Mouse (Mus musculus): ENCODE data around the gene Emsy. TPM values are rescaled to one million over a fixed set of nuclear protein-coding genes. Genes with fewer than 3 reads are reported as not detected.

Emsy gene
- polyA plus RNA-seq, 1 experiment from 2014 or later: 8.6 TPM

GRCm38 (mm10) chr7:98593276-98593675 lies 63.3 kb downstream of the Emsy start:
- ATAC-seq (no peak), DNase-seq (ENCODE audit: low spot score) (no peak)
- no peak for TF ChIP-seq EP300 (IDR thresholded peaks at IDR 0.05)
- TF ChIP-seq CTCF (IDR thresholded peaks at IDR 0.05): no peak
- H3K36me3 ChIP-seq (ENCODE audit: insufficient read depth, low read length): peaks cover 13% of the 10 kb centered on the region; the same call in 1 of the 2 replicates
- H3K9ac ChIP-seq (replicated peaks; ENCODE audit: low read depth): no peak overlapping the region
- H3K4me1 ChIP-seq (ENCODE audit: insufficient read depth, low read depth, low read length): no peaks in the 10 kb centered on the region
- no peak overlapping the region for H3K4me3 ChIP-seq (ENCODE audit: low read depth, low read length)
- H3K27ac ChIP-seq (ENCODE audit: low read length): no peak overlapping the region
- H3K9me3 ChIP-seq (ENCODE audit: low read length): no peaks in the 10 kb centered on the region
- 82% methylated on average over 6 of the region's 6 CpGs for WGBS
- no peak overlapping the region for H3K4me2 ChIP-seq (replicated peaks; ENCODE audit: low read depth, low read length)
- H3K27me3 ChIP-seq (replicated peaks; ENCODE audit: insufficient read depth, low read length): no peaks in the 10 kb centered on the region

GRCm38 (mm10) chr7:98589028-98589427 lies 67.6 kb downstream of the Emsy start:
- Histone ChIP-seq H3K4me1 (ENCODE audit: insufficient read depth, low read depth, low read length) (no peaks in the 10 kb centered on the region), H3K4me3 (ENCODE audit: low read depth, low read length) (no peak overlapping the region), H3K36me3 (ENCODE audit: insufficient read depth, low read length) (0 out of 2 replicates have a peak, but pooled peaks cover 5% of the 10 kb centered on the region), H3K9ac (replicated peaks; ENCODE audit: low read depth) (no peak overlapping the region), H3K27me3 (replicated peaks; ENCODE audit: insufficient read depth, low read length) (no peaks in the 10 kb centered on the region), H3K4me2 (replicated peaks; ENCODE audit: low read depth, low read length) (no peak overlapping the region), H3K27ac (ENCODE audit: low read length) (no peak overlapping the region), H3K9me3 (ENCODE audit: low read length) (no peaks in the 10 kb centered on the region)
- 56% methylated on average over 3 of the region's 3 CpGs for WGBS
- DNase-seq (ENCODE audit: low spot score) (peak; percentile 75), ATAC-seq (no peak)
- TF ChIP-seq CTCF (IDR thresholded peaks at IDR 0.05) (peak; percentile 67), EP300 (IDR thresholded peaks at IDR 0.05) (no peak; the same call in 1 of the 2 replicates)

DNA sequence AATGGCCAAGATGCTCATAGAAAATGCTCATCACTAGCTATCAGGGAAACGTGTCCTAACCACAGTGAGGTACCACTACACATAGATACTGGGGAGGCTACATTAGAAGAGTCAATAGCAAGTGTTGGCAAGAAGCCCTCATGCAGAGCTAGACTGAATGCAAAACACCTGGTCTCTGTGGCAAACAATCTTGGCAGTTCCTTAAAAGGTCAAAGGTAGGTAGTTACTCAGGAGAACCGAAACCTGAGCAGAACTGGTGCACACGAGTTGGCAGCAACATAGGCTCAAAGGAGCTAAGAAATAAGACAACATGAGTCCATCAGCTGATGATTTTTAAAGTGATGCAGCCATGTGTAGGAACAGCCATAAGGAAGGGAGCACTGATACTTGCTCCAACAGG lies 70.3 kb downstream of the Emsy start:
- Histone ChIP-seq H3K4me3 (ENCODE audit: low read depth, low read length) (no peak overlapping the region), H3K4me1 (ENCODE audit: insufficient read depth, low read depth, low read length) (no peaks in the 10 kb centered on the region), H3K36me3 (ENCODE audit: insufficient read depth, low read length) (0 out of 2 replicates have a peak, but pooled peaks cover 5% of the 10 kb centered on the region), H3K27ac (ENCODE audit: low read length) (no peak overlapping the region), H3K9me3 (ENCODE audit: low read length) (no peaks in the 10 kb centered on the region), H3K27me3 (replicated peaks; ENCODE audit: insufficient read depth, low read length) (no peaks in the 10 kb centered on the region), H3K4me2 (replicated peaks; ENCODE audit: low read depth, low read length) (no peak overlapping the region), H3K9ac (replicated peaks; ENCODE audit: low read depth) (no peak overlapping the region)
- ATAC-seq (no peak), DNase-seq (ENCODE audit: low spot score) (no peak)
- no peak for TF ChIP-seq CTCF (IDR thresholded peaks at IDR 0.05)
- TF ChIP-seq EP300 (IDR thresholded peaks at IDR 0.05): no peak
- 70% methylated on average over 3 of the region's 3 CpGs for WGBS

GRCm38 (mm10) chr7:98584555-98584954 lies 72.0 kb downstream of the Emsy start:
- Histone ChIP-seq H3K36me3 (ENCODE audit: insufficient read depth, low read length) (0 out of 2 replicates have a peak, but pooled peaks cover under 1% of the 10 kb centered on the region), H3K4me1 (ENCODE audit: insufficient read depth, low read depth, low read length) (no peaks in the 10 kb centered on the region), H3K4me2 (replicated peaks; ENCODE audit: low read depth, low read length) (no peak overlapping the region), H3K4me3 (ENCODE audit: low read depth, low read length) (no peak overlapping the region), H3K27me3 (replicated peaks; ENCODE audit: insufficient read depth, low read length) (no peaks in the 10 kb centered on the region), H3K27ac (ENCODE audit: low read length) (no peak overlapping the region), H3K9ac (replicated peaks; ENCODE audit: low read depth) (no peak overlapping the region), H3K9me3 (ENCODE audit: low read length) (no peaks in the 10 kb centered on the region)
- ATAC-seq (no peak), DNase-seq (ENCODE audit: low spot score) (peak; percentile 14)
- TF ChIP-seq EP300 (IDR thresholded peaks at IDR 0.05): no peak
- no peak for TF ChIP-seq CTCF (IDR thresholded peaks at IDR 0.05)
- 70% methylated on average over 3 of the region's 3 CpGs for WGBS

DNA sequence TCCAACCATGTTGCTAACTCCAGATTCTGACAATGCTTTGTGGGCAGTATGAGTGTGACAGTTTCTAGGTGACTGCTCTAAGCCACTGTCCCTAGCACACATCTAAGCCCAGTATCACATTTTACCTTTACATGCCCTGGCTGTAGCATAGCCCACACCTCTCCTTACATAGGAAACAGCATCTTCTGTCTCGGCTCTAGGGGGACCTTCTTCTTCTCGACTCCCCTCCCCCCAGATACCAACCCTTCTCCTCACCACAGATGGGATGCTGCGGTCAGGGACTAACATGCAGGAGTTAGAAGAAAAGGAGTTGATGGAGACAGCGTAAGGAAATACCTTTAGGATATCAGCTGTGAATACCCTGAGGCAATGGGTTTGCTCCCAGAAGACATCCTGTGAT lies 75.3 kb downstream of the Emsy start:
- WGBS: 84% methylated on average over 4 of the region's 4 CpGs
- Histone ChIP-seq H3K4me3 (ENCODE audit: low read depth, low read length) (no peak overlapping the region), H3K27me3 (replicated peaks; ENCODE audit: insufficient read depth, low read length) (no peaks in the 10 kb centered on the region), H3K4me1 (ENCODE audit: insufficient read depth, low read depth, low read length) (no peaks in the 10 kb centered on the region), H3K9ac (replicated peaks; ENCODE audit: low read depth) (no peak overlapping the region), H3K36me3 (ENCODE audit: insufficient read depth, low read length) (no peaks in the 10 kb centered on the region), H3K27ac (ENCODE audit: low read length) (no peak overlapping the region; the same call in 1 of the 2 replicates), H3K4me2 (replicated peaks; ENCODE audit: low read depth, low read length) (no peak overlapping the region), H3K9me3 (ENCODE audit: low read length) (no peaks in the 10 kb centered on the region)
- ATAC-seq (no peak), DNase-seq (ENCODE audit: low spot score) (no peak)
- TF ChIP-seq CTCF (IDR thresholded peaks at IDR 0.05): no peak
- no peak for TF ChIP-seq EP300 (IDR thresholded peaks at IDR 0.05)

- Histone ChIP-seq H3K4me1 (ENCODE audit: insufficient read depth, low read depth, low read length) (no peaks in the 10 kb centered on the region), H3K27ac (ENCODE audit: low read length) (peak overlapping the region; percentile 43), H3K9me3 (ENCODE audit: low read length) (no peaks in the 10 kb centered on the region), H3K36me3 (ENCODE audit: insufficient read depth, low read length) (no peaks in the 10 kb centered on the region), H3K9ac (replicated peaks; ENCODE audit: low read depth) (no peak overlapping the region), H3K4me2 (replicated peaks; ENCODE audit: low read depth, low read length) (no peak overlapping the region), H3K4me3 (ENCODE audit: low read depth, low read length) (no peak overlapping the region), H3K27me3 (replicated peaks; ENCODE audit: insufficient read depth, low read length) (no peaks in the 10 kb centered on the region)
- DNase-seq (ENCODE audit: low spot score) (peak; percentile 60), ATAC-seq (peak; percentile 76)
- WGBS: 49% methylated on average over 7 of the region's 7 CpGs
- TF ChIP-seq EP300 (IDR thresholded peaks at IDR 0.05): peak; percentile 97
- TF ChIP-seq CTCF (IDR thresholded peaks at IDR 0.05): no peak
These were observed 76.1 kb downstream of the Emsy start for GRCm38 (mm10) chr7:98580441-98580840.

- DNase-seq (ENCODE audit: low spot score): peak; percentile 13
- Histone ChIP-seq H3K9me3 (ENCODE audit: low read length) (no peaks in the 10 kb centered on the region), H3K4me3 (ENCODE audit: low read depth, low read length) (no peak overlapping the region), H3K27ac (ENCODE audit: low read length) (peak overlapping the region; percentile 43; the same call in 1 of the 2 replicates), H3K36me3 (ENCODE audit: insufficient read depth, low read length) (no peaks in the 10 kb centered on the region), H3K27me3 (replicated peaks; ENCODE audit: insufficient read depth, low read length) (no peaks in the 10 kb centered on the region), H3K4me1 (ENCODE audit: insufficient read depth, low read depth, low read length) (no peaks in the 10 kb centered on the region), H3K9ac (replicated peaks; ENCODE audit: low read depth) (no peak overlapping the region), H3K4me2 (replicated peaks; ENCODE audit: low read depth, low read length) (no peak overlapping the region)
- TF ChIP-seq EP300 (IDR thresholded peaks at IDR 0.05) (peak; percentile 62), CTCF (IDR thresholded peaks at IDR 0.05) (no peak)
- ATAC-seq: peak; percentile 61
- 68% methylated on average over 6 of the region's 6 CpGs for WGBS
These were observed 76.9 kb downstream of the Emsy start for GRCm38 (mm10) chr7:98579731-98580130.
